Mouse (Mus musculus) intestine, embryonic 16.5 days (tissue): ENCODE results near the gene Cd247. TPM values are rescaled to one million over a fixed set of nuclear protein-coding genes. Genes with fewer than 3 reads are reported as not detected.

Experiments used
- ATAC-seq: fragments of 200-750 bp; cut with Nextera tagmentation; 2 replicates; pipeline ENCODE4 v1.8.0; 2017; ENCODE audit warnings: moderate TSS enrichment, moderate library complexity
- H3K27ac ChIP-seq: fragments of 300-500 bp; sonication (generic); 2 replicates; pipeline ENCODE4 v1.5.1; 2014; ENCODE audit warnings: mild to moderate bottlenecking, low read length
- H3K27me3 ChIP-seq: fragments of 300-500 bp; sonication (generic); replicated peaks from 2 replicates; pipeline ENCODE4 v1.6.1; 2014; ENCODE audit warnings: low read length, control low read depth, mixed read lengths; ENCODE audit not compliant: control insufficient read depth, insufficient read depth
- H3K36me3 ChIP-seq: fragments of 300-500 bp; sonication (generic); 2 replicates; pipeline ENCODE4 v1.6.1; 2014; ENCODE audit warnings: low read length, control low read depth; ENCODE audit not compliant: control insufficient read depth, insufficient read depth
- H3K4me1 ChIP-seq: fragments of 300-500 bp; sonication (generic); 2 replicates; pipeline ENCODE4 v1.6.1; 2014; ENCODE audit warnings: low read length, control low read depth, mixed read lengths; ENCODE audit not compliant: control insufficient read depth, insufficient read depth
- H3K4me2 ChIP-seq: fragments of 300-500 bp; sonication (generic); 2 replicates; pipeline ENCODE4 v1.6.1; 2014; ENCODE audit warnings: low read depth, low read length, control low read depth
- H3K4me3 ChIP-seq: fragments of 300-500 bp; sonication (generic); 2 replicates; pipeline ENCODE4 v1.5.1; 2014; ENCODE audit warnings: mild to moderate bottlenecking, low read length
- H3K9ac ChIP-seq: fragments of 300-500 bp; sonication (generic); 2 replicates; pipeline ENCODE4 v1.6.1; 2014; ENCODE audit warnings: low read depth, low read length
- H3K9me3 ChIP-seq: fragments of 300-500 bp; sonication (generic); 2 replicates; pipeline ENCODE4 v1.6.1; 2016; ENCODE audit warnings: low read length, control low read depth; ENCODE audit not compliant: control insufficient read depth
- WGBS: fragments of 180-500 bp; shearing (Covaris S2); extraction: QIAGEN DNeasy Blood & Tissue Kit; methylation state at CpG from one replicate; pipeline ENCODE4 v1.1.7; 2014; 5-methylcytosine and 5-hydroxymethylcytosine counted together
- polyA plus RNA-seq: library from polyadenylated mRNA; unstranded; fragments of >200 nt; fragmentation: Nextera tagmentation; extraction: Ambion mirVana; gene quantifications from 2 replicates; pipeline ENCODE4 v1.2.1, GENCODE M21; 2015

Gene Cd247
- polyA plus RNA-seq, 1 experiment from 2014 or later = 0.51 TPM

GRCm38 (mm10) chr1:165771491-165771897 lies 17.0 kb upstream of the Cd247 start:
- Histone ChIP-seq H3K4me2 (peak overlapping the region; percentile 29; the same call in 1 of the 2 replicates), H3K9me3 (no peaks in the 10 kb centered on the region), H3K4me3 (no peak overlapping the region), H3K27me3 (no peaks in the 10 kb centered on the region), H3K4me1 (peaks cover 8% of the 10 kb centered on the region; the same call in 1 of the 2 replicates), H3K27ac (no peak overlapping the region), H3K36me3 (no peaks in the 10 kb centered on the region; the same call in 1 of the 2 replicates), H3K9ac (no peak overlapping the region)
- ATAC-seq = peak; percentile 93
- 3% methylated on average over 12 of the region's 12 CpGs for WGBS

- no peaks in the 10 kb centered on the region for H3K9me3 ChIP-seq
- peak; percentile 14; the same call in 1 of the 2 replicates for ATAC-seq
- WGBS = 51% methylated on average over 9 of the region's 9 CpGs
- H3K27me3 ChIP-seq = no peaks in the 10 kb centered on the region
- no peak overlapping the region for H3K27ac ChIP-seq
- no peak overlapping the region for H3K9ac ChIP-seq
- no peak overlapping the region for H3K4me2 ChIP-seq
- peaks cover 8% of the 10 kb centered on the region; the same call in 1 of the 2 replicates for H3K4me1 ChIP-seq
- H3K36me3 ChIP-seq = no peaks in the 10 kb centered on the region; the same call in 1 of the 2 replicates
- no peak overlapping the region for H3K4me3 ChIP-seq
Observed at GRCm38 (mm10) chr1:165771998-165772397, 16.5 kb upstream of the Cd247 start.

GRCm38 (mm10) chr1:165775518-165776294 lies 12.8 kb upstream of the Cd247 start:
- ATAC-seq = no peak
- no peaks in the 10 kb centered on the region for H3K9me3 ChIP-seq
- H3K27me3 ChIP-seq = no peaks in the 10 kb centered on the region
- peaks cover 10% of the 10 kb centered on the region for H3K4me1 ChIP-seq
- no peaks in the 10 kb centered on the region; the same call in 1 of the 2 replicates for H3K36me3 ChIP-seq
- H3K27ac ChIP-seq = no peak overlapping the region
- no peak overlapping the region for H3K9ac ChIP-seq
- WGBS = 47% methylated on average over 19 of the region's 19 CpGs
- no peak overlapping the region; the same call in 1 of the 2 replicates for H3K4me3 ChIP-seq
- H3K4me2 ChIP-seq = peak overlapping the region; percentile 18; the same call in 1 of the 2 replicates

- ATAC-seq = peak; percentile 72
- peak overlapping the region; percentile 43 for H3K4me3 ChIP-seq
- peak overlapping the region; percentile 69 for H3K4me2 ChIP-seq
- peak overlapping the region; percentile 57 for H3K9ac ChIP-seq
- WGBS = 9% methylated on average over 13 of the region's 13 CpGs
- no peaks in the 10 kb centered on the region for H3K36me3 ChIP-seq
- no peaks in the 10 kb centered on the region for H3K9me3 ChIP-seq
- H3K27ac ChIP-seq = no peak overlapping the region
- H3K27me3 ChIP-seq = no peaks in the 10 kb centered on the region
- peaks cover 8% of the 10 kb centered on the region for H3K4me1 ChIP-seq
Observed at GRCm38 (mm10) chr1:165779954-165780585, 8.4 kb upstream of the Cd247 start.

- Histone ChIP-seq H3K27ac (no peak overlapping the region), H3K4me3 (peak overlapping the region; percentile 43), H3K36me3 (no peaks in the 10 kb centered on the region), H3K4me1 (peaks cover 8% of the 10 kb centered on the region), H3K9me3 (no peaks in the 10 kb centered on the region), H3K9ac (peak overlapping the region; percentile 57), H3K27me3 (no peaks in the 10 kb centered on the region), H3K4me2 (peak overlapping the region; percentile 69)
- WGBS = 8% methylated on average over 20 of the region's 20 CpGs
- peak; percentile 54 for ATAC-seq
Observed at GRCm38 (mm10) chr1:165780586-165781111, 7.8 kb upstream of the Cd247 start.

- Histone ChIP-seq H3K4me1 (peaks cover 2% of the 10 kb centered on the region; the same call in 1 of the 2 replicates), H3K4me3 (no peak overlapping the region), H3K9me3 (no peaks in the 10 kb centered on the region), H3K36me3 (no peaks in the 10 kb centered on the region), H3K9ac (no peak overlapping the region), H3K27me3 (no peaks in the 10 kb centered on the region), H3K4me2 (no peak overlapping the region), H3K27ac (no peak overlapping the region)
- WGBS = 88% methylated on average over 9 of the region's 9 CpGs
- ATAC-seq = no peak
Observed at GRCm38 (mm10) chr1:165781426-165781825, 7.1 kb upstream of the Cd247 start.

GRCm38 (mm10) chr1:165781911-165782310 lies 6.6 kb upstream of the Cd247 start:
- Histone ChIP-seq H3K27me3 (no peaks in the 10 kb centered on the region), H3K36me3 (no peaks in the 10 kb centered on the region), H3K4me1 (peaks cover 2% of the 10 kb centered on the region; the same call in 1 of the 2 replicates), H3K4me3 (no peak overlapping the region), H3K9ac (no peak overlapping the region), H3K9me3 (no peaks in the 10 kb centered on the region), H3K4me2 (no peak overlapping the region), H3K27ac (no peak overlapping the region)
- WGBS = 84% methylated on average over 12 of the region's 12 CpGs
- ATAC-seq = no peak

GRCm38 (mm10) chr1:165786296-165786695 lies 2.2 kb upstream of the Cd247 start:
- Histone ChIP-seq H3K36me3 (no peaks in the 10 kb centered on the region), H3K27me3 (no peaks in the 10 kb centered on the region), H3K4me1 (no peaks in the 10 kb centered on the region), H3K4me3 (no peak overlapping the region), H3K9ac (no peak overlapping the region), H3K4me2 (no peak overlapping the region), H3K27ac (no peak overlapping the region), H3K9me3 (no peaks in the 10 kb centered on the region)
- 36% methylated on average over 11 of the region's 11 CpGs for WGBS
- ATAC-seq = no peak

- H3K27me3 ChIP-seq = no peaks in the 10 kb centered on the region
- no peak overlapping the region for H3K4me3 ChIP-seq
- H3K4me1 ChIP-seq = no peaks in the 10 kb centered on the region
- H3K9me3 ChIP-seq = no peaks in the 10 kb centered on the region
- H3K36me3 ChIP-seq = no peaks in the 10 kb centered on the region
- ATAC-seq = no peak
- H3K4me2 ChIP-seq = no peak overlapping the region
- no peak overlapping the region for H3K27ac ChIP-seq
- 91% methylated on average over 17 of the region's 17 CpGs for WGBS
- H3K9ac ChIP-seq = no peak overlapping the region
Observed at GRCm38 (mm10) chr1:165789066-165789660, 682 bp downstream of the Cd247 start.
